Mouse (Mus musculus) lung, adult 2 months (tissue): ENCODE measurements around the gene Urb1.

ENCODE experiments used
- CTCF ChIP-seq: fragments of 200-500 bp; IDR thresholded peaks from 2 replicates; pipeline ENCODE4 v1.5.1; 2011; ENCODE audit warnings: mild to moderate bottlenecking, low read length, control low read depth; ENCODE audit not compliant: insufficient read depth
- POLR2A ChIP-seq: fragments of 200-500 bp; IDR thresholded peaks from 2 replicates; pipeline ENCODE4 v1.6.1; 2011; ENCODE audit warnings: low read depth, mild to moderate bottlenecking, control low read depth, low read length, borderline replicate concordance; ENCODE audit errors: extremely low read depth

- TF ChIP-seq POLR2A (peak; percentile 12; the same call in 1 of the 2 replicates), CTCF (no peak)
Measured at GRCm38 (mm10) chr16:90809975-90810715, at the start of gene Urb1.
